Mouse (Mus musculus) cerebellum, postnatal 10 days (tissue): ENCODE results near the gene Cdh5.
A peak's percentile ranks its signal among the peaks of the same experiment; 100 is the strongest.

Experiments
- DNase-seq, 2 experiments: peaks; one replicate each; pipeline ENCODE4 v3.0.0; 2021; ENCODE audit warnings: mixed read lengths in 2 of 2

Cdh5 gene

GRCm38 (mm10) chr8:104140611-104141010, 39.2 kb downstream of the Cdh5 start:
- no peak for DNase-seq

GRCm38 (mm10) chr8:104142415-104142814, 41.0 kb downstream of the Cdh5 start:
- no peak for DNase-seq

DNA sequence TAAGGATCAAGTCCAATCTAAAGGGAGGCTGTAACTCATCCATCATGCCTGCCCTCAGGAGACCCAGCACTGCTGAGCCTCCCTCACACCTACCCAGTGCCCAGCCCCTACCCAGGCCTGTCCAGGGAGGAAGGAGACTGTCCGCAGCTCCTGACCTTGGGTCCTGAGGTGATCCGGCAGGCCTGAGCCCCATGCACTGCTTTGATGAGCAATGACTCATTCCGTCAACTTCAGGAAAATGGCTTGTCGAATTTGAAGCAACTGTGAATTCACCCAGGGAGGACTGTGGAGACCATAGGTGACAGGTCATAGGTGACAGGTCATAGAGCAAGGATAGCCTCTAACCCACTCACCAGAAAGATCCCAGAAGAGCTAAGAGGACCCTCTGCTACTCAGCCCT, 42.0 kb downstream of the Cdh5 start:
- DNase-seq, result no peak

DNA sequence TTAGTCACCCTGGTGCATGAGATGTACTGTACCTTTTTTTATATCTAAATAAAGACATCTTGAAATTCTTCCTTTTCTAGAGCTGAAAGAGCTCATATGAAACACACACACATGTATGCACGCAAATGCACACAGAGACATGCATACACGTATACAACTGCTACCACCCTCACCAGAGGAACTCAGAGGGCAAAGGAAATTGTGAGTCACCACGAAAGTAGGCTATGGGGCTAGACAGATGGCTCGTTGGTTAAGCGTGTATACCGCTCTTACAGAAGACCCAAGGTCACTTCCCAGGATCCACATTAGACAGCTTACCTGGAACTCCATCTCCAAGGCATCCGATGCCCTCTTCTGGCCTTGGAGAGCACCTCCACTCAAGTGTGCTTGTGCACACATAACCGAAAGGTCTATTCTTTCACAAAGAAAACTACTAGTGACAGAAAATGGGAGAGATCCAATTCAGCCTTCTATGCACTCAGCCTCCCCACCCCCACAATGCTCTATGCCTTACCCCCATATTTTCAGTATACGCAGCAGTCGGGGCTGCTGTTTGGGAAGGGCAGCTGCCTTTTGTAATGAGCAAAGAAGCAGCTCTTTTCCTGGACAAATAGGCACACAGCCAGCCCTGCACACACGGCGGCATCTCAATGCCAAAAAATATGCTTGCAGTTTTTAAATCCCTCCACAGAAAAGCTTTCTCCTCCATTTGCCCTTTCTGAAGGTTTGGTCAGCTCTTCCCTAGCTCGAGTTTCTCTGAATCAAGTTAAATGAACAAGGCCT, 43.2 kb downstream of the Cdh5 start:
- DNase-seq, result peak; percentile 63 to 65

GRCm38 (mm10) chr8:104145981-104146689, 44.7 kb downstream of the Cdh5 start:
- peak; percentile 94 to 97 for DNase-seq

GRCm38 (mm10) chr8:104146717-104147494, 45.5 kb downstream of the Cdh5 start:
- DNase-seq, result no peak

DNA sequence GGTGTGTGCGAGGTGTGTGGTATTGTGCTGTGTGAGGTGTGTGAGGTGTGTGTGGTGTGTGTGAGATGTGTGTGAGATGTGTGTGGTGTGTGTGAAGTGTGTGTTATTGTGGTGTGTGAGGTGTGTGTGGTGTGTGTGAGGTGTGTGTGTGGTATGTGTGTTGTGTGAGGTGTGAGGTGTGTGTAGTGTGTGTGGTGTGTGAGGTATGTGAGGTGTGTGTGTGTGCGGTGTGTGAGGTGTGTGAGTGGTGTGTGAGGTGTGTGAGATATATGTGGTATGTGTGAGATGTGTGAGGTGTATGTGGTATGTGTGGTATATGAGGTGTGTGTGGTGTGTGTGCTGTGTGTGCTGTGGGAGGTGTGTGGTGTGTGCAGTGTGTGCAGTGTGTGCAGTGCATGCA, 46.5 kb downstream of the Cdh5 start:
- no peak for DNase-seq

- no peak for DNase-seq
Measured at GRCm38 (mm10) chr8:104160731-104161130, 59.3 kb downstream of the Cdh5 start.

- no peak for DNase-seq
Measured at GRCm38 (mm10) chr8:104169461-104169860, 68.0 kb downstream of the Cdh5 start.

DNA sequence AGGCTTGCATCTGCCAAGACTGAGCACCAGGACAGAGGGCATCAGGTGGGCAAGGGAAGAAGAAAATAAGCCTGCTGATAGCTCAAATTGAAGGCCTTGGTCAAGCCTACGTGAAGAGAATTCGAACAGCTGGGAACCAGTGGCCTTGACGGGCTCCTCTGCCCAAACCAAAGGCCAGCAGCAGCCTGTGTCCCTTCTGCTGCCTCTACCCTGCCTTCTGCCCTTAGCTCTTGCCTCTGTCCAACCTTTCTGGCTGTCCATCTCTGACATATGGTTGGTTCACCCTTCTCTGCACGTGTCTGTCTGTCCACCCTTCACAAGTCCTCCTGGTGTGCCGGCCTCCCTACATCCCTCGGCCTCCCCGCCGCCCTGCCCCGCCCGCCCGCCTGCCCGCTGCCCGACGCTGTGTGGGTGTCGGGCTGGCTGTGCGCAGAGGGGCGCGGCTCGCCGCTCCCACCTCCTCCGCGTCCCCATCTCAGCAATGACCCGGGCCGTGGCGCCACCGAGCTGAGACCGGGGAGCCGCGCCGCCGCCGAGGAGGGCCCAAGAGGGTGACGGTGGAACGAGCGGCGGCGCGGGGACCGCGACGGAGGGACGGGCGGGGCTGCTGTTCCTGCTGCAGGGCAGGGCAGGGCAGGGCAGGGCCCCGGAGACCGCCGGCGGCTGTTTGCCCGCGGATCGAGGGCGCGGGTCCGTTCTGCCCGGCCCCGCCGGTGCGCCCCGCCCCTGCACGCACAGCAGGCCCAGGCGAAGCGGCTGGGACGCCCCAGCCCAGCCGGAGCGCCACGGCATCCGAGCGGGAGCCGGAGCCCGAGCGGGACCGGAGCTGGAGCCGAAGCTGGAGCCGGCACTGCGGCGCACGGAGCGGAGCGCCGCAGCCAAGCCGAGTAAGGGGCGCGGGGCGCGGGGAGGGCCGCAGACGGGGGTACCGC, 69.0 kb downstream of the Cdh5 start, which contains the start of gene Bean1:
TSS of gene Bean1 (plus strand) at position 325 of the 932 bp plus-strand sequence.
- DNase-seq, result peak; percentile 55

DNA sequence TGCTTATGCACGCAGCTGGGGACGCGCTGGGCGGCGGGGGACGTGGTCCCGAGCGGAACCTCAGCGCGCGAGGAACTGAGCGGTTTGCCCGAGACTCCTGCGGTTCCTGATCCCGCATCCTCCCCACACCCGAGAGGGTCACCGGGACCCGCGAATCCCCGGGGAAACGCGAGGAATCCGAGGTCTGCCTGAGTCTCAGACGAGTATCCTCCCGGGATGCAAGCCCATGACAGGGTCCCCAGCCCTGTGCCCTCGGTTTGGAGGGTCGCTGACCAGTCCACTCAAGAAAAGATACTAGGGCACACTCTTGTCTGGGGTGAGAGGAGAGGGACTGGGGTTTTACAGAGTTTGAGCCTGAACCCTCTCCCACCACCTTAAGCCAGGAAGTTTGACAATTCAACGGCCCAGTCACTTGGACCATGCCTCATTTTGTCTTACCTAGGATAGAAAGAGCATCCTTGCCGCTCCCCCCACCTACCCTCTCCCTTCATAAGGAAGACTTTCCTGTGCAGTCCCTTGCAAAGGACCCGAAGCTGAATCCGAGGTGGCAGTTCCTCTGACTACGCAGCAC, 69.7 kb downstream of the Cdh5 start:
- DNase-seq, result no peak

GRCm38 (mm10) chr8:104172420-104172819, 71.0 kb downstream of the Cdh5 start:
- no peak for DNase-seq

- no peak for DNase-seq
Measured at GRCm38 (mm10) chr8:104175848-104176527, 74.6 kb downstream of the Cdh5 start.

DNA sequence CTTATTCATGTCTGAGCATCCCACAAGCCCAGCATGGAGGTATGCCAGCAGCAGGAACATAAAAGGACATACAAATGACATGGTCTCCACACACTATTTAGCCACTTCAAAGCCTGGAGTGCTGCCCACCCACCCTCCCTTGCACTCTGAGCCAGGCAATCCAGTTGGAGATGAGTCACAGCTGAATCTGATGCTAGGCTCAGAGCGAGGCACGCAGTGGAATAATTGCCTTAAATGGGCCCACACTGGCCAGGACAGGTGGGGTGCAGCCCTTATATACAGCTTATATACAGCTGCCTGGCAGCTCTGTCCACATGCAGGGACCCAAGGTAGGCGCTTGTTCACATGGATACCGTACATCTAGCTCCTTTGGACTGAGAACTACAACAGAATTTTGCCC, 75.6 kb downstream of the Cdh5 start:
- no peak for DNase-seq

DNA sequence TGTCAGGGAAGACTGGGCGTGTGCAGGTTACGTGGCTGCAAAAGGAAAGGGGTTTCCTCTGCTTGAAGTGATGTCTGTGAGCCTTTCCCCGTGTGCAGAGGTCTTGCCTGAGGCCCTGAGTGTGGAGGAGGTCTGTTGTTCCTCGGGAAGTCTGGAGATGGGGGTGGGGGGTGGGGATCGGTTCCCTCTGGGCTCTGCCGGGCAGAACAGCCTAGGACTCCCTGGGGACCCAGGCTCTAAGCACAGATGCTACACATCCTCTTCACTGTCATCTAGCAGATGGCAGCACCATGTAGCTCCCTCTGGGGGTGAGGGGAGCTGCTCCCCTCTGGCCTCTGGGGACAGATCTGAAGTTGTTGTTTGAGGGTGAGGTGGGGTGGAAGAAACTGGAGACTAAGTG, 83.5 kb downstream of the Cdh5 start:
- DNase-seq, result no peak

- DNase-seq, result no peak
Measured at GRCm38 (mm10) chr8:104186827-104187226, 85.4 kb downstream of the Cdh5 start.

DNA sequence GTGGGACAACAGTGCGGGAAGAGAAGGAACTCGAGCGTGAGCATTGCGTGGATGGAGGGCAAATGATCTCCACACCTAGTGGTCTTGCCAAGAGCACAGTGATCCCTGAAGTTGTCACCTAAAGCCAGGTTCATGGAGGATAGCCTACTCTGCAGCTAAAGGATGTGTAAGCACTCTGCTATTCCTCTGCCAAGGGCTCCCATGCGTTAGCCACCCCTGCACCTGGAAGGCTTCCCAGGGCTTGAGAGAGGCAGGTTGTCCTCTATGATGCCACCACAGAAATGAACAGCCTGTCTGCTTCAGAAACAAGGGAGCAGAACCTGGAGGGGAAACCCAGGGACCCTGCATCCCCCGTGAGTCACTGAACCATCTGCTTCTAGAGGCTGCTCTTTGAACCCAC, 86.2 kb downstream of the Cdh5 start:
- no peak for DNase-seq

- no peak for DNase-seq
Measured at GRCm38 (mm10) chr8:104188459-104188858, 87.0 kb downstream of the Cdh5 start.

GRCm38 (mm10) chr8:104190777-104191468, 89.5 kb downstream of the Cdh5 start:
- DNase-seq, result no peak

DNA sequence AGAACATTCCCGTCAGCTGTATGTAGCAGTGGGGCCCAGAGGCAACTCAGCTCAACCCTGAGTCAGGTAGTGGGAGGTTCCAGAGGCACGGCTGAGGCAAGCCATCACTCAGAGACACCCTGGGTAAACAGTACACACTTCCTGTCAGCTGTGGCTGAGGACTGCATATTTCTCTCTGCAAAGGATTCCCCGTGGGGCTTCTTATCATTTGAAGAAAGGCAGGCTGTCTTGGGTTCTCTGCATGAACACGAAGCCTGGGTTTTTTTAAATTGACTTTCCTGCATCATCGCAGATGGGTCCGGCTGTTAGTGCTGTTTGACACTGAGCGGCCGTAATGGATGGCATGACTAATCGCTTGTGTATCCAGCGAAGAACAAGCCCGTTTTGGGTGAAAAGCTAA, 90.1 kb downstream of the Cdh5 start:
- no peak for DNase-seq
